Mouse (Mus musculus) brain, embryonic 14.5 days (tissue): ENCODE measurements at regions not wholly inside any gene's neighbourhood (a gene's known extent, or its start where the extent isn't known, plus 50 kb on each side); places are given as distances from the start of the nearest gene placed in this dataset.
A peak's percentile ranks its signal among the peaks of the same experiment; 100 is the strongest.

Source experiments
- DNase-seq: peaks from one replicate; pipeline ENCODE4 v3.0.0-alpha.2; 2011; ENCODE audit warnings: low read depth
- CTCF ChIP-seq: fragments of 200-500 bp; IDR thresholded peaks from 2 replicates; pipeline ENCODE4 v1.5.1; 2012; ENCODE audit warnings: inconsistent platforms, mild to moderate bottlenecking, moderate library complexity, borderline replicate concordance; ENCODE audit not compliant: insufficient read depth, insufficient read length; ENCODE audit errors: extremely low read depth
- POLR2A ChIP-seq: fragments of 200-500 bp; IDR thresholded peaks from 2 replicates; pipeline ENCODE4 v1.6.1; 2012; ENCODE audit warnings: mild to moderate bottlenecking, inconsistent platforms, borderline replicate concordance; ENCODE audit not compliant: poor library complexity, insufficient read depth, insufficient read length, severe bottlenecking; ENCODE audit errors: extremely low read depth

- no peak for TF ChIP-seq CTCF
- TF ChIP-seq POLR2A, result no peak
- peak; percentile 2 for DNase-seq
These were observed 202.3 kb downstream of the 1700064H15Rik start for GRCm38 (mm10) chr3:19426130-19426556.

- TF ChIP-seq CTCF (no peak), POLR2A (no peak)
- DNase-seq, result no peak
These were observed 203.2 kb downstream of the 1700064H15Rik start for GRCm38 (mm10) chr3:19425322-19425721.

DNA sequence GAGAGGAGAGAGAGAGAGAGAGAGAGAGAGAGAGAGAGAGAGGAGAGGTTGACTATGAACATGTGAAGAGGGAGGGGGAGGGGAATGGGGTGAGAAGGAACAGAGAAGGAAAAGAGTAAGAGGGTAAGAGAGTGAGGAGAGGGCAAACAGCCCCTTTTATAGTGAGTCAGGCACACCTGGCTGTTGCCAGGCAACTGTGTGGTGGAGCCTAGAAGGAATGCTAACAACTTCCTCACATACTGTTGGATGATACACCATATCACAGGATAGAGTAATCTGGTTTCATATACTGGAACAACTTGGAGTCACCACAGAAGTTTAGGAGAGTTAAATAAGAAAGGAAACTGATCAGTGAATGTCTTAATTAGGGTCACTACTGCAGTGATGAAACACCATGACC is 204.1 kb downstream of the 1700064H15Rik start:
- DNase-seq, result no peak
- no peak for TF ChIP-seq POLR2A
- no peak for TF ChIP-seq CTCF

DNA sequence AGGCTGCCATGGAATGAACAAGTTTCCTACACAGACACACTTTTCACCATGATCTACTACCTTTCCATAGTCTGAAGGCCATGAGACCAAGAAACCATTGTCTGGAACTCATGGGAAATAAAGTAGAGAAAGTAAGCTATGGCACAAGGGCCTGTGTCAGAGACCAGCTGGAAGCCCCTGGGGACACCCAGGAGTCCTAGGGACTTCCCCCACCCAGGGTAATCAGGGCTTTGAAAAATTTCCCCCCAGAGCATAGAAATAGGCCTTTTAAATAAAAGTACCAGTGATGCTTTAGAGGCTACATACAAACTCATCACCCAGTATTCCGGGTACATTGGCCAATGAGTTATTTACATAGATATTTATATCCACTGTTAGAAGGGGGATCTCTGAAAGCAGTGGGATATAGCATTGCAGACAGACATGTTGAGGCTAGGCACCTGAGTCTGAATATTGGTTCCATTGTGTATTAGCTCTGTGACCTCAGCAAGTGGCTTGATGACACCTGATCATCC is 207.0 kb downstream of the 1700064H15Rik start:
- TF ChIP-seq CTCF, result no peak
- TF ChIP-seq POLR2A, result no peak
- no peak for DNase-seq

- DNase-seq, result no peak
- no peak for TF ChIP-seq POLR2A
These were observed 207.6 kb downstream of the 1700064H15Rik start for GRCm38 (mm10) chr3:19420912-19421311.

DNA sequence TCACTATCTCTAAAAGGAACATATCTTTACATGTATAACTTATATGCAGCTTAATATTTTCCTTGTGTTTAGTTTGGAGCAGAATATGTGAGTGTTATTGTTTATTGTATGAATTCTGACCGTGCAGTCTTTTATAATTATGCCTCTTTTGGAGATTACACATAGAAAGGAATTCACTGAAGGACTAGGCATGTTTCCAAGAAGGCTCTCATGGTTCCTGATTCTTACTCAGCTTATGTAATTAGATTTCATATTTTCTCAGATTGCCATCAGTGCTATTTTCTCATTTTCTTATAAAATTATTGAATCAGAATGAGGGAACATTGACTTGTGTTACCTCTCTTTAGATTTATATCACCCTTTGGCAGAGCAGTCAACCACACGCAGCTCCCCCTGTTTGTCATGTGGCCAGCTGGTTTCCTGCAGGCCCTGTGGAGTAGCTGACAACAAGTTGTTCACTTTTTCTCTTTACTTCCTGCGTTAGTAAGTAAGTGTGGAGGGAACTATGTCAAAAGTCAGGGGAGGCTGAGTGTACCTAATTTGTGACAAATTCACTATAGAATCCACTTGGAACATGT is 217.4 kb downstream of the 1700064H15Rik start:
- TF ChIP-seq CTCF (no peak), POLR2A (no peak)
- DNase-seq, result no peak

DNA sequence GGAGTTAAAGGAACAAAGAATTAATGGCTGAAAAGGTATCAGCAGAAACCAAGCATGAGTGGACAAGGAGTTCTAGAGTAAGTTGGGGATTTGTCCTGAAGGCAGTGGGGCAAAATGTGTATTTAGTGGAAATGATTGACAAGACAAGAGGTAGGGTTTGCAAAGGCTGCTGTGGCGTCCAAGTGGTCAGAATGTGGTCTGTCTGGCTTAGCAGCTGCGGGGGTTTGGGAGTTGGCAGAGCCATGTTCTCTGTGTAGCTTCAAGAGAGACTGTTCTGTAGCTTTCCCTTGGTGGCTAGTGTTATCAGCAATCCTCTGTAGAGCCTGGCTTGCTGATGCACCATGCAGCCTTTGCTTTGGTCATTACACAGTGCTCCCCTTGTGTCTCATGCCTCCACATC is 220.2 kb downstream of the 1700064H15Rik start:
- no peak for TF ChIP-seq CTCF
- TF ChIP-seq POLR2A, result no peak
- no peak for DNase-seq

DNA sequence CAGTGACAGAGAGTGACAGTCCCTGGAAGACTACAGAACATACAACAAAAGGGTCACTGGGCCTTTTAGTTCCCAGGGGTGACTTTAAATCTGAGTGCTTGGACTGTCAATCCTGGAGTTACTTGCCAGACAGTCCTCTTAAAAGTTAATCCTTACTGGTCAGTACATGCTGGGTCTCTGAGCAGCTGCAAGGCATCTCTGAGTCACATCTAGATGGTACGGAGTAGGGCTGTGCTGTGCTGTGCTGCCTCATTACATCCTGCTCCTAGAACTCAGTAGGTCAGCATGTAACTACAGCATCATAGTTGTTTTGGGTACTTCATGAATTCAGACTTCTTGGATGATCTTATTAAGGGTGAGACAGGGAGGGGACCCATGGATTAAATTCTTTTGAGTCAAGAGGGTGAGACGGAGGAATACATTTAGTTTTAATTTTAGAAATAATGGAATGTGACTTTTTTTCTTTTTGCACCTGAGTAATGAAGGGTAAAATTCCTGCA is 220.8 kb downstream of the 1700064H15Rik start:
- DNase-seq, result no peak
- TF ChIP-seq POLR2A, result no peak
- TF ChIP-seq CTCF, result no peak

DNA sequence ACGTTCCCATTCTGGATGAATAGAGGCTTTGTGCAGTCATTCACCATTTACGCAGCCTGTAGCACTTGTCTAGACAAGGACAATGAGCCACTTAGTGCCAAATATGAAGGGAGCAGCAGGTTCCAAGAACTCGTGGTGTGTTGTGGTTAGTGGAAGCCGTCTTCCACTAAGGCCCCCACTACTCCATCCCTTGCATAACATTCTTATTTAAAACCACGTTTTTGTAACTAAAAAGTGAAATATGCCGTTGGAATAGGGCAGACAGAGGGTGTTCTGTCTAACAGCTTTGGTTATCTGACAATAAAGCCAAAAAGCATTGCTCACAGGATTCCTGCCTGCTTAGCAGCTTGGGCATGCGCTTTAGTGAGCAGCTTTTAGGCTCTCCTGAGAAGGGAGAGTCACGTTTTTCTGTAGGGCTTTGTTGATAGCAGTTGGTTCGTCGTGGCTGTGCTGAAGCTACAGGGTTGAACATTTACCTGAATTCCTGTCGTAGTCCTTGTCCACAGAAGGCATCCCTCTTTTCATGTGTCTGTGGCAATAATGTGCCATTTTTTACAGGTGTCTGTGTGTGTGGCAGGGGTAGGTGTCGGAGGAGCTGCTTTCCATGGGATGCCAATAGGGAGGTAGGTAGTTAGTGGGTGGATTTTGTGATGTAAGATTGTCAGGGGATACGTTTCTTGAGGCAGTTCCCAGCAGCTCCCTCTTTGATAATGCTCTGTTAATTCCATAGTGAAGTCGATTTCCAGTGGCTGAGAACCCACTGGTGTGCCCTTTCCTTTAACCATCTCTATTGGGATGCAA is 221.9 kb downstream of the 1700064H15Rik start:
- DNase-seq, result peak; percentile 94
- TF ChIP-seq CTCF (no peak), POLR2A (peak; percentile 27; the same call in 1 of the 2 replicates)

- DNase-seq, result no peak
- TF ChIP-seq POLR2A, result no peak
- TF ChIP-seq CTCF, result no peak
These were observed 242.8 kb downstream of the 1700064H15Rik start for GRCm38 (mm10) chr3:19385675-19386074.

- no peak for DNase-seq
- TF ChIP-seq POLR2A, result no peak
- TF ChIP-seq CTCF, result no peak
These were observed 259.5 kb downstream of the 1700064H15Rik start for GRCm38 (mm10) chr3:19368998-19369397.
